Mouse (Mus musculus) midbrain, embryonic 13.5 days (tissue): Measurements from ENCODE around the gene Zfp212. TPM values are rescaled to one million over a fixed set of nuclear protein-coding genes. Genes with fewer than 3 reads are reported as not detected.
A peak's percentile ranks its signal among the peaks of the same experiment; 100 is the strongest.

Experiments used
- ATAC-seq: fragments of 200-750 bp; cut with Nextera tagmentation; 2 replicates; pipeline ENCODE4 v1.8.0; 2017; ENCODE audit warnings: mild to moderate bottlenecking, moderate TSS enrichment, moderate library complexity
- H3K27ac ChIP-seq: fragments of 300-500 bp; sonication (generic); 2 replicates; pipeline ENCODE4 v1.5.1; 2015; ENCODE audit warnings: inconsistent platforms, mild to moderate bottlenecking, moderate library complexity
- H3K27me3 ChIP-seq: fragments of 300-500 bp; sonication (generic); 2 replicates; pipeline ENCODE4 v1.6.1; 2015; ENCODE audit warnings: mild to moderate bottlenecking, inconsistent platforms
- H3K36me3 ChIP-seq: fragments of 300-500 bp; sonication (generic); 2 replicates; pipeline ENCODE4 v1.6.1; 2015; ENCODE audit warnings: mild to moderate bottlenecking, inconsistent platforms
- H3K4me1 ChIP-seq: fragments of 300-500 bp; sonication (generic); replicated peaks from 2 replicates; pipeline ENCODE4 v1.6.1; 2015; ENCODE audit warnings: inconsistent platforms
- H3K4me2 ChIP-seq: fragments of 300-500 bp; sonication (generic); replicated peaks from 2 replicates; pipeline ENCODE4 v1.6.1; 2015; ENCODE audit warnings: moderate library complexity, mild to moderate bottlenecking, inconsistent platforms
- H3K4me3 ChIP-seq: fragments of 300-500 bp; sonication (generic); replicated peaks from 2 replicates; pipeline ENCODE4 v1.5.1; 2015; ENCODE audit warnings: mild to moderate bottlenecking, inconsistent platforms
- H3K9ac ChIP-seq: fragments of 300-500 bp; sonication (generic); replicated peaks from 2 replicates; pipeline ENCODE4 v1.6.1; 2015; ENCODE audit warnings: mild to moderate bottlenecking, inconsistent platforms
- H3K9me3 ChIP-seq: fragments of 300-500 bp; sonication (generic); 2 replicates; pipeline ENCODE4 v1.6.1; 2016; ENCODE audit warnings: mild to moderate bottlenecking, inconsistent platforms
- WGBS: fragments of 180-500 bp; shearing (Covaris S2); methylation state at CpG from one replicate; pipeline ENCODE4 v1.1.7; 2015; 5-methylcytosine and 5-hydroxymethylcytosine counted together
- polyA plus RNA-seq: library from polyadenylated mRNA; unstranded; fragments of >200 nt; fragmentation: Nextera tagmentation; extraction: Ambion mirVana; gene quantifications from 2 replicates; pipeline ENCODE4 v1.2.1, GENCODE M21; 2015

Zfp212 gene
- polyA plus RNA-seq, result 21.0 and 22.2 TPM in 2 replicates

- Histone ChIP-seq H3K9ac (peak within 1 kb of the TSS; percentile 85), H3K9me3 (no peaks in the 10 kb centered on the region), H3K4me1 (peaks cover 22% of the 10 kb centered on the region), H3K4me3 (peak within 1 kb of the TSS; percentile 91), H3K4me2 (peak within 1 kb of the TSS; percentile 94), H3K36me3 (no peaks in the 10 kb centered on the region), H3K27ac (peak within 1 kb of the TSS; percentile 95), H3K27me3 (no peaks in the 10 kb centered on the region)
- under 1% methylated on average over 66 of the region's 67 CpGs for WGBS
- ATAC-seq, result peak; percentile 97
These were observed at the start of gene Zfp212 for GRCm38 (mm10) chr6:47920447-47921340. Gene Zfp212 (plus strand): TSS chr6:47920476.

- H3K27me3 ChIP-seq, result no peaks in the 10 kb centered on the region
- H3K27ac ChIP-seq, result no peak overlapping the region
- peaks cover 24% of the 10 kb centered on the region for H3K36me3 ChIP-seq
- H3K4me3 ChIP-seq, result no peak overlapping the region
- H3K9ac ChIP-seq, result no peak overlapping the region
- WGBS, result 87% methylated on average over 5 of the region's 5 CpGs
- H3K9me3 ChIP-seq, result no peaks in the 10 kb centered on the region
- ATAC-seq, result no peak
- H3K4me2 ChIP-seq, result no peak overlapping the region
- no peaks in the 10 kb centered on the region for H3K4me1 ChIP-seq
These were observed 48.0 kb upstream of the Zfp212 start for GRCm38 (mm10) chr6:47872266-47872665.

GRCm38 (mm10) chr6:47877058-47877457 lies 43.2 kb upstream of the Zfp212 start, which contains the start of gene Zfp282:
Gene Zfp282 (plus strand): TSS chr6:47877204.
- H3K4me3 ChIP-seq, result peak within 1 kb of the TSS; percentile 97
- peak within 1 kb of the TSS; percentile 92 for H3K4me2 ChIP-seq
- H3K27me3 ChIP-seq, result no peaks in the 10 kb centered on the region
- 7% methylated on average over 9 of the region's 9 CpGs for WGBS
- H3K27ac ChIP-seq, result peak within 1 kb of the TSS; percentile 98
- ATAC-seq, result no peak
- H3K36me3 ChIP-seq, result peaks cover 24% of the 10 kb centered on the region
- H3K9me3 ChIP-seq, result no peaks in the 10 kb centered on the region
- peak within 1 kb of the TSS; percentile 96 for H3K9ac ChIP-seq
- H3K4me1 ChIP-seq, result peaks cover 26% of the 10 kb centered on the region

GRCm38 (mm10) chr6:47877461-47878132 lies 42.7 kb upstream of the Zfp212 start:
- Histone ChIP-seq H3K27me3 (no peaks in the 10 kb centered on the region), H3K27ac (peak overlapping the region; percentile 98), H3K4me3 (peak overlapping the region; percentile 97), H3K36me3 (peaks cover 29% of the 10 kb centered on the region), H3K4me1 (peaks cover 26% of the 10 kb centered on the region), H3K9ac (peak overlapping the region; percentile 96), H3K4me2 (peak overlapping the region; percentile 92), H3K9me3 (no peaks in the 10 kb centered on the region)
- ATAC-seq, result peak; percentile 98
- WGBS, result under 1% methylated on average over 57 of the region's 71 CpGs

GRCm38 (mm10) chr6:47878133-47878514 lies 42.2 kb upstream of the Zfp212 start:
- WGBS, result 1% methylated on average over 11 of the region's 11 CpGs
- peaks cover 26% of the 10 kb centered on the region for H3K4me1 ChIP-seq
- peaks cover 35% of the 10 kb centered on the region for H3K36me3 ChIP-seq

GRCm38 (mm10) chr6:47878593-47878992 lies 41.7 kb upstream of the Zfp212 start:
- WGBS, result 40% methylated on average over 3 of the region's 3 CpGs

More at GRCm38 (mm10) chr6:47878133-47878514, 42.2 kb upstream of the Zfp212 start:
- H3K9me3 ChIP-seq, result no peaks in the 10 kb centered on the region
- H3K9ac ChIP-seq, result peak overlapping the region; percentile 96
- H3K27ac ChIP-seq, result peak overlapping the region; percentile 98
- ATAC-seq, result no peak
- peak overlapping the region; percentile 97 for H3K4me3 ChIP-seq
- H3K4me2 ChIP-seq, result peak overlapping the region; percentile 92
- H3K27me3 ChIP-seq, result no peaks in the 10 kb centered on the region

GRCm38 (mm10) chr6:47879049-47879716 lies 41.1 kb upstream of the Zfp212 start:
- peaks cover 26% of the 10 kb centered on the region for H3K4me1 ChIP-seq
- no peak overlapping the region for H3K27ac ChIP-seq
- H3K27me3 ChIP-seq, result no peaks in the 10 kb centered on the region
- no peaks in the 10 kb centered on the region for H3K9me3 ChIP-seq
- H3K36me3 ChIP-seq, result peaks cover 45% of the 10 kb centered on the region
- WGBS, result 64% methylated on average over 4 of the region's 4 CpGs
- peak overlapping the region; percentile 96 for H3K9ac ChIP-seq
- H3K4me2 ChIP-seq, result peak overlapping the region; percentile 92
- peak overlapping the region; percentile 97 for H3K4me3 ChIP-seq
- no peak for ATAC-seq

More at GRCm38 (mm10) chr6:47878593-47878992, 41.7 kb upstream of the Zfp212 start:
- no peak for ATAC-seq
- H3K9me3 ChIP-seq, result no peaks in the 10 kb centered on the region
- H3K36me3 ChIP-seq, result peaks cover 39% of the 10 kb centered on the region
- H3K4me3 ChIP-seq, result peak overlapping the region; percentile 97
- peak overlapping the region; percentile 98 for H3K27ac ChIP-seq
- no peaks in the 10 kb centered on the region for H3K27me3 ChIP-seq
- peak overlapping the region; percentile 92 for H3K4me2 ChIP-seq
- H3K9ac ChIP-seq, result peak overlapping the region; percentile 96
- peaks cover 26% of the 10 kb centered on the region for H3K4me1 ChIP-seq

- Histone ChIP-seq H3K27ac (no peak overlapping the region), H3K4me1 (peaks cover 26% of the 10 kb centered on the region), H3K9ac (0 out of 2 replicates have a peak overlapping the region, but pooled peaks have one; percentile 96), H3K4me2 (no peak overlapping the region), H3K4me3 (no peak overlapping the region), H3K36me3 (peaks cover 55% of the 10 kb centered on the region), H3K27me3 (no peaks in the 10 kb centered on the region), H3K9me3 (no peaks in the 10 kb centered on the region)
- no peak for ATAC-seq
- WGBS, result 96% methylated on average over 10 of the region's 10 CpGs
These were observed 40.1 kb upstream of the Zfp212 start for GRCm38 (mm10) chr6:47880166-47880565.

- H3K9me3 ChIP-seq, result no peaks in the 10 kb centered on the region
- no peak overlapping the region for H3K9ac ChIP-seq
- no peaks in the 10 kb centered on the region for H3K27me3 ChIP-seq
- no peak overlapping the region for H3K4me3 ChIP-seq
- no peak for ATAC-seq
- no peaks in the 10 kb centered on the region for H3K4me1 ChIP-seq
- WGBS, result 92% methylated on average over 8 of the region's 8 CpGs
- H3K27ac ChIP-seq, result no peak overlapping the region
- peaks cover 81% of the 10 kb centered on the region for H3K36me3 ChIP-seq
- H3K4me2 ChIP-seq, result no peak overlapping the region
These were observed 31.4 kb upstream of the Zfp212 start for GRCm38 (mm10) chr6:47888812-47889383.

GRCm38 (mm10) chr6:47899416-47899815 lies 20.9 kb upstream of the Zfp212 start:
- no peak overlapping the region for H3K9ac ChIP-seq
- ATAC-seq, result no peak
- no peak overlapping the region for H3K4me2 ChIP-seq
- H3K4me1 ChIP-seq, result no peaks in the 10 kb centered on the region
- H3K9me3 ChIP-seq, result no peaks in the 10 kb centered on the region
- H3K27ac ChIP-seq, result no peak overlapping the region
- peaks cover 12% of the 10 kb centered on the region for H3K27me3 ChIP-seq
- H3K36me3 ChIP-seq, result peaks cover 70% of the 10 kb centered on the region
- WGBS, result 98% methylated on average over 6 of the region's 6 CpGs
- H3K4me3 ChIP-seq, result no peak overlapping the region

GRCm38 (mm10) chr6:47903587-47903986 lies 16.7 kb upstream of the Zfp212 start:
- Histone ChIP-seq H3K4me2 (no peak overlapping the region), H3K4me3 (no peak overlapping the region), H3K36me3 (peaks cover 91% of the 10 kb centered on the region), H3K4me1 (no peaks in the 10 kb centered on the region), H3K27me3 (peaks cover 16% of the 10 kb centered on the region), H3K27ac (no peak overlapping the region), H3K9me3 (no peaks in the 10 kb centered on the region), H3K9ac (no peak overlapping the region)
- no peak for ATAC-seq
- 86% methylated on average over 4 of the region's 4 CpGs for WGBS
